In genomic region chr3:122247768-122248100, GRCm38 (mm10) we compare ENCODE assay signal across 1 mouse cellular context.
TF ChIP-seq lines count a peak whose summit lies in the region.

No protein-coding gene starts in this region.

TF ChIP-seq in MEL, 35 proteins besides CTCF, POLR2A, EP300 and RAD21 (continued from another document):
- no peak for TF ChIP-seq CHD2 (IDR thresholded peaks at IDR 0.05; ENCODE audit: low read length)
- no peak for TF ChIP-seq ZNF384 (IDR thresholded peaks at IDR 0.05; ENCODE audit: low read depth, low read length)
- peak; percentile 50; the same call in 1 of the 2 replicates for TF ChIP-seq TBP (IDR thresholded peaks at IDR 0.05; ENCODE audit: low read depth, low read length)
- TF ChIP-seq ETS1 (IDR thresholded peaks at IDR 0.05; ENCODE audit: low read depth, low read length) = 0 out of 2 replicates have a peak, but pooled peaks have one; percentile 19
- TF ChIP-seq ZC3H11A (IDR thresholded peaks at IDR 0.05; ENCODE audit: low read depth, low read length) = no peak
